Mouse (Mus musculus): ENCODE data around the gene Tex19.1.
A peak's percentile ranks its signal among the peaks of the same experiment; 100 is the strongest.

The Tex19.1 gene

GRCm38 (mm10) chr11:121148193-121148592 is 2.2 kb downstream of the Tex19.1 start:
- no peak for DNase-seq

GRCm38 (mm10) chr11:121154203-121154602 is 8.3 kb downstream of the Tex19.1 start:
- DNase-seq: no peak

- no peak for DNase-seq
Measured at GRCm38 (mm10) chr11:121156411-121156891, 10.5 kb downstream of the Tex19.1 start.

- DNase-seq: no peak
Measured at GRCm38 (mm10) chr11:121159971-121160370, 14.0 kb downstream of the Tex19.1 start, which contains the start of gene Uts2r. Gene Uts2r (plus strand): TSS chr11:121160271.

- no peak for DNase-seq
Measured at GRCm38 (mm10) chr11:121160636-121161346, 14.8 kb downstream of the Tex19.1 start.

GRCm38 (mm10) chr11:121163751-121164150 is 17.8 kb downstream of the Tex19.1 start:
- DNase-seq: no peak

GRCm38 (mm10) chr11:121173203-121173602 is 27.3 kb downstream of the Tex19.1 start:
- DNase-seq: no peak

GRCm38 (mm10) chr11:121174234-121174633 is 28.3 kb downstream of the Tex19.1 start:
- no peak for DNase-seq

- peak; percentile 39 to 59 for DNase-seq
Measured at GRCm38 (mm10) chr11:121176285-121177270, 30.6 kb downstream of the Tex19.1 start.

- DNase-seq: no peak
Measured at GRCm38 (mm10) chr11:121189681-121190080, 43.7 kb downstream of the Tex19.1 start.

GRCm38 (mm10) chr11:121192742-121193141 is 46.8 kb downstream of the Tex19.1 start:
- no peak for DNase-seq

- no peak for DNase-seq
Measured at GRCm38 (mm10) chr11:121193415-121193814, 47.5 kb downstream of the Tex19.1 start.

All from lung, adult 18-20 months (tissue).